Mouse (Mus musculus) brain, adult 2 months (tissue): ENCODE data around the gene Gm10338.
"Not testable (repeated sequence)": the region's sequence is repeated elsewhere in the genome, so short reads cannot be mapped to it uniquely, and the experiment has no call there.

Experiments
- DNase-seq: peaks from one replicate; pipeline ENCODE4 v3.0.0; 2011; ENCODE audit warnings: low read depth, low spot score

Gene Gm10338

GRCm38 (mm10) chr14:7595492-7595891, at the start of gene Gm10338:
TSS of gene Gm10338 (minus strand) at chr14:7595592.
- DNase-seq: not testable (repeated sequence)

GRCm38 (mm10) chr14:7643872-7644271, 48.5 kb upstream of the Gm10338 start, which contains the start of gene Gm10128:
TSS of gene Gm10128 (minus strand) at chr14:7643972.
- DNase-seq: not testable (repeated sequence)

- DNase-seq: not testable (repeated sequence)
Observed at GRCm38 (mm10) chr14:7568382-7568781, 27.0 kb downstream of the Gm10338 start, which contains the start of gene Gm3558. TSS of gene Gm3558 (minus strand) at chr14:7568566.

GRCm38 (mm10) chr14:7567890-7568289, 27.5 kb downstream of the Gm10338 start:
- DNase-seq: not testable (repeated sequence)

- DNase-seq: not testable (repeated sequence)
Observed at GRCm38 (mm10) chr14:7567266-7567665, 28.1 kb downstream of the Gm10338 start.
